Mouse (Mus musculus) CH12F3 (cell line): ENCODE results near the gene Vmn1r39.
"Not testable (repeated sequence)": the region's sequence is repeated elsewhere in the genome, so short reads cannot be mapped to it uniquely, and the experiment has no call there.

Experiments
- in situ Hi-C: fragments of 300-500 bp; cut with MboI; formaldehyde crosslinking; loops from 2 replicates; pipeline ENCODE4 v1.14.3; 2020; ENCODE audit warnings: low sequenced_read_pairs

Vmn1r39 gene

DNA sequence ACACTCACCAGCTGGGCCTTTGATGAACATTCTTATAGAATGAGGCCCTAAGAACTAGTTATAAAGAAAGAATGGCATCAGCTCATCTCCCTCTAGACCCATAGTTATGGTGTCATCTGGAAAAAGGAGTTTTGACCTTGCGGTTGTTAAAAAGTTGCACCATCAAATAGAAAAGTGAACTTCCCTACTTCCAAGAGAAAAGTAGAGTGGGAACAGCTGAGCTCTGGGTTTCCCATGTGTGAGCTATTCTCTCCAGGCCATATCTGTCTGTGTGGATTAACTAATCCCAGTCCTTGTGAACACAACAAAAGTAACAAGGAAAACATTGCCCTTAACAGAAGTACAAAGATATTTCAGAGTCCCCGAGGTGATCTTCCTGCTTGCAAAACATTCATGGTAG lies at the start of gene Vmn1r39:
Gene Vmn1r39, minus strand, starts transcription at position 101 of the 400 bp plus-strand sequence.
- in situ Hi-C loops, result no loop called here

DNA sequence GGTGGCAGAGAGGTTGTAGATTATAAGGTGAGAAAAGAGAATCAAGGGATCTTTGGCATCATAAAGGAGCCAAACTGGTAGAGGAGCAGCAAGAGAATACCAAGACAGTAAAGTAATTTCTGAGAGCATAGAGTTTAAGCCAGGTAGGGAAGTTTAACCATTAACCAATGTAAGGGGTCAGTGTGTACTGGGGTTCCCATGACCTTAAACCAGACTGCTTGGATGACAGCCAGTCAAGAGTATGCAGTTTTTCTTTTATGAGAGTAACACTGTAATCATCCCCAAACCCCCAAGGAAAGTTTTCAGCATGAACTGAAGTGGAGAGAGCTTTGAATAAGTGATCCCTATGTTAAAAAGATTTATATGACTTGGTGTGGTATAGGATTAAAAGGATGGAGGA lies 49.0 kb upstream of the Vmn1r39 start:
- in situ Hi-C loops, result no loop called here

DNA sequence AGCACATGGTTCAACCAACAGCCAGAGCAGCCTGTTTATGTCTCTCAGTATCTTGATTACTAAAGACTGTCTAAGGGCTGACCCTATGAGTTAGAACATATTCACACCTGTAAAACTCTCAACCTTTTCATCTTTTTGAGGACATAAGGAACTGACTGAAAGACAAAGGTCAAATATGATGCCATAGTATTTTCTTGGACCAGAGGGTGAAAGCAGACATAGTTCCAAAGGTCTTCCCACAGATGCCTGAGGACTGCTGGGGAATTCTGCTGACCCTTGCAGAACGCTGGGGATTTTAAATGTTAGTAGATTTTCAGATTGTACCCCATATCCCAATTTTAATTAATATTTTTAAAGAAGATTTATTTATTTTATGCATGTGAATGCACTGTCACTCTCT lies 47.9 kb upstream of the Vmn1r39 start:
- in situ Hi-C loops, result no loop called here

DNA sequence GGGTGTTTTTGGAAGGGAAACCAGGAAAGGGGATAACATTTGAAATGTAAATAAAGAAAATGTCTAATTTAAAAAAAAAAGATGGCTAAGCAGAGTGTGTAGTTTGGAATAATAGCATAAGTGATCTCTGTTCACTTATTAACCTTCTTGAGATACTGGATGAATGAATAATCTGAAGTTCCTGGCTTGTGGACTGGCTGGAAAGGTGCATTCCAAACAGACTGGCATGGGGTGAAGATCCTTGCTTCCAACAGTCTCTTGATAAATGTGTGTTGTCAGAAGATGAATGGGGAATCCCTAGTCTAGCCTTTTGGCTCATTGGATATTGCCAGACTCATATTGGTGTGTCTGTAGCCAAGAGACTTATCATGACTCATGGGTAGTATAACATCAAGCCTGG lies 45.8 kb upstream of the Vmn1r39 start:
- in situ Hi-C loops, result no loop called here

DNA sequence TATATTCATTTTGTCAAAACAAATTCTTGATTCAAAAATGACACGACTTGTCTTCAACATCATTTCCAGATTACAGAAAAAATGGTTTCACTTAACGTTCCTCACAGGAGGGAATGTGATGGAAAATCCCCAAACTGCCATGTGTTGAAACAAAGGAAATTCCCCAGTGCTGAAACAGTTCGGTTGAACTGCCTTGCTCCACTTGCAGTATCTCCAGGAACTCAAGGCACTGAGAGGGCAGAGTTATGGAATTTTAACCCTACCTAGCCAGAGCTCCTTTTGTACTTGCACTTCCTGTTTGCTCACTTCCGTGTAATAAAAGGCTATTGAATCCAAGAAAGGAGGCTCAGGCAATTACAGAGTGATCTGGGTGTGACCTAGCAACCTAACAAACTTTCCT lies 38.5 kb upstream of the Vmn1r39 start:
- in situ Hi-C loops, result loop anchor here (25.0 kb wide), 1 partner anchor 313 kb away; no protein-coding TSS in a partner anchor

DNA sequence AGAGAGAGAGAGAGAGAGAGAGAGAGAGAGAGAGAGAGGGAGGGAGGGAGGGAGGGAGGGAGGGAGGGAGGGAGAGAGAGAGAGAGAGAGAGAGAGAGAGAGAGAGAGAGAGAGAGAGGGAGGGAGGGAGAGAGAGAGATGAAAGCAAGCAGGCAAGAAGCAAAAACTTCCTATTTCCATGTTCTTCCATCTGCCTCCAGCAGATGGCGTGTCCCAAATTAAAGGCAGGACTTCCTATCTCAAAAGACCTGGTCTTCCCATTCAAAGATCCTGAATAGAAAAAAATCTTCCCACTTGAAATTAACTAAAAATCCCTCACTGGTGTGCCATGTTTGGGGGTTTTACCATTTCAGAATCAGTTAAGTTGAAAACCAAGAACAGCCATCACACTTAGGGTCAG lies 30.2 kb upstream of the Vmn1r39 start:
- in situ Hi-C loops, result loop anchor here (25.0 kb wide), 1 partner anchor 322 kb away; no protein-coding TSS in a partner anchor

DNA sequence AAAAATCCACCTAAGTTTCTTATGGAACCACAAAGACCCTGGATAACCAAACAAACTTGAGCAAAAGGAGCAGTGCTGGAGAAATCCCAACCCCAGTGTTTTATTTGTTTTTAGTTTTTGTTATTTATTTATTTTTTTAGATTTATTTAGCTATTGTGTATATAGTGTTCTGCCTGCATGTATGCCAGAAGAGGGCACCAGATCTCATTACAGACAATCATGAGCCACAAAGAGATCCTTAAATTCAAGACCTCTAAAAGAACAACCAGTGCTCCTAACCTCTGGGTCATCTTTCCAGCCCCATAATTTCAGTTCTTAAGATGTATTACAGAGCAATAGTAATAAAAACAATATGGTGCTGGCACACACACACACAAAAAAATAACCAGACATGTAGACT lies 26.5 kb upstream of the Vmn1r39 start:
- in situ Hi-C loops, result loop anchor here (25.0 kb wide), 1 partner anchor 325 kb away; no protein-coding TSS in a partner anchor

DNA sequence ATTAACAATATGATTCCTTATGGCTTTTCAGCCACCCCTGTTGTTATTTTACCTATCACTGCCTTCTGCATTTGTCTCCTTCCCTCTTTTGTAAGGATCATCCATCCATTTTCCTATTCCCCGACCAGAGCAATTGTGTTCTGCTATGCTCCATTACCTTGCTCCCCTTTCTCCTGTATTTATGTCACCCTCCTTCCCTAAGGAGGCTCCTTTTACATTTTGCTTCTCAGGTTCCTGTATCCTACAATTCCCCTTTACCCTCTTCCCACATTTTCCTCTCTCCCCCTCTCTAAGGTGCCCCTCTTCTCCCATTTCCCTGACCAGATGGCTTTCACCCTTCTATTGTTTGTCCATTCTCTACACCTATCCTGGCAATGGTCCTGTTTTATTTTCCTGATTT lies 4.1 kb downstream of the Vmn1r39 start:
- in situ Hi-C loops, result no loop called here

DNA sequence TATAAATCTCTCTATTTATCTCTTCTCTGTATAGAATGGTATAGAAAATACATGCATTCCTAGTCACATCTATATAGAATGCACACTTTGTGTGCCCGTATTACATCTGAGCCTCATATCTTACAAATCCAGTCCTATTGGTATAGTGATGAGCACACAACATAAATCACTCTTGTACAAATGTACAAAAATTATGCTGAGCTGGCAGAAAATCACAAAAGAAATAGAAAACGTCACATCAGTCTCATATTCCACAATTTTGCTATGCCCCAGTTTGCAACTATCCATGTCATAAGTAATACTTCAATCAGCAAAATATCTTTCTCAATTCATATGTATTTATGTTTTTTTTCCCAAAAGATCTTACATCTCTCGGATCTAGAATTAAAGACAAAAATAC lies 4.7 kb downstream of the Vmn1r39 start:
- in situ Hi-C loops, result no loop called here

DNA sequence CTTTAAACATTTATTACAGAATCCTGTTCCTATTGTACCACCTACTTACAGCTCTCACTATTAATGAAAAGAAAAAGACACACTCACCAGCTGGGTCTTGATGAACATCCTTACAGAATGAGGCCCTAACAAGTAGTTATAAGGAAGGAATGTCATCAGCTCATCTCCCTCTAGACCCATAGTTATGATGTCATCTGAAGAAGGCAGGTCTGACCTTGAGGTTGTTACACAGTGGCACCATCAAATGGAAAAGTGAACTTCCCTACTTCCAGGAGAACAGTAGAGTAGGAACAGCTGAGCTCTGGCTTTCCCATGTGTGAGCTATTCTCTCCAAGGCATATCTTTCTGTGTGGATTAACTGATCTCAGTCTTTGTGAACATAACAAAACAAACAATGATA lies 27.9 kb downstream of the Vmn1r39 start, which contains the start of gene Vmn1r38:
Gene Vmn1r38, minus strand, starts transcription at position 101 of the 400 bp plus-strand sequence.
- in situ Hi-C loops, result not testable (repeated sequence)
